Mouse (Mus musculus): ENCODE data around the gene Nid2. TPM values are rescaled to one million over a fixed set of nuclear protein-coding genes. Genes with fewer than 3 reads are reported as not detected.

The Nid2 gene
- polyA plus RNA-seq, 1 experiment from 2014 or later, result 61.8 TPM

GRCm38 (mm10) chr14:19750411-19751024 lies 547 bp upstream of the Nid2 start:
- H3K27me3 ChIP-seq (replicated peaks; ENCODE audit: low read depth, poor library complexity, severe bottlenecking), result peaks cover 20% of the 10 kb centered on the region
- H3K9me3 ChIP-seq, result no peaks in the 10 kb centered on the region
- H3K36me3 ChIP-seq (replicated peaks), result peaks cover 19% of the 10 kb centered on the region
- DNase-seq (ENCODE audit: low spot score), result peak; percentile 83
- WGBS, result under 1% methylated on average over 26 of the region's 26 CpGs
- peak overlapping the region; percentile 94 for H3K27ac ChIP-seq (replicated peaks)
- peaks cover 56% of the 10 kb centered on the region for H3K4me1 ChIP-seq
- peak overlapping the region; percentile 70 for H3K4me3 ChIP-seq

DNA sequence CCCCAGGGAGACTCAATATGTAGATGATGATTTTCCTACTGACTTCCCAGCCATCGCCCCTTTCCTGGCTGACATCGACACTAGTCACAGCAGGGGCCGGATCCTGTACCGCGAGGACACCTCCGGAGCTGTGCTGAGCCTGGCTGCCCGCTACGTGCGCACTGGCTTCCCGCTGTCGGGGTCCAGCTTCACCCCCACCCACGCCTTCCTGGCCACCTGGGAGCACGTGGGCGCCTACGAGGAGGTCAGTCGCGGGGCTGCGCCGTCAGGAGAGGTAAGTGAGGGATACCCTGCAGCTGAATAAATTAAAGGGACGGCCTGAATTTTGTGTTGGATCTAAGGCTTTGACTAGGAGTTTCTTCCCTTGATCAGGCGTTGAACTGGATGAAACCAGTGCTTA lies 1.2 kb downstream of the Nid2 start:
- Histone ChIP-seq H3K9me3 (no peaks in the 10 kb centered on the region), H3K4me3 (peak overlapping the region; percentile 70), H3K27ac (replicated peaks) (peak overlapping the region; percentile 94), H3K4me1 (peaks cover 54% of the 10 kb centered on the region), H3K27me3 (replicated peaks; ENCODE audit: low read depth, poor library complexity, severe bottlenecking) (peaks cover 20% of the 10 kb centered on the region), H3K36me3 (replicated peaks) (peaks cover 29% of the 10 kb centered on the region)
- DNase-seq (ENCODE audit: low spot score), result peak; percentile 62
- 2% methylated on average over 21 of the region's 21 CpGs for WGBS

DNA sequence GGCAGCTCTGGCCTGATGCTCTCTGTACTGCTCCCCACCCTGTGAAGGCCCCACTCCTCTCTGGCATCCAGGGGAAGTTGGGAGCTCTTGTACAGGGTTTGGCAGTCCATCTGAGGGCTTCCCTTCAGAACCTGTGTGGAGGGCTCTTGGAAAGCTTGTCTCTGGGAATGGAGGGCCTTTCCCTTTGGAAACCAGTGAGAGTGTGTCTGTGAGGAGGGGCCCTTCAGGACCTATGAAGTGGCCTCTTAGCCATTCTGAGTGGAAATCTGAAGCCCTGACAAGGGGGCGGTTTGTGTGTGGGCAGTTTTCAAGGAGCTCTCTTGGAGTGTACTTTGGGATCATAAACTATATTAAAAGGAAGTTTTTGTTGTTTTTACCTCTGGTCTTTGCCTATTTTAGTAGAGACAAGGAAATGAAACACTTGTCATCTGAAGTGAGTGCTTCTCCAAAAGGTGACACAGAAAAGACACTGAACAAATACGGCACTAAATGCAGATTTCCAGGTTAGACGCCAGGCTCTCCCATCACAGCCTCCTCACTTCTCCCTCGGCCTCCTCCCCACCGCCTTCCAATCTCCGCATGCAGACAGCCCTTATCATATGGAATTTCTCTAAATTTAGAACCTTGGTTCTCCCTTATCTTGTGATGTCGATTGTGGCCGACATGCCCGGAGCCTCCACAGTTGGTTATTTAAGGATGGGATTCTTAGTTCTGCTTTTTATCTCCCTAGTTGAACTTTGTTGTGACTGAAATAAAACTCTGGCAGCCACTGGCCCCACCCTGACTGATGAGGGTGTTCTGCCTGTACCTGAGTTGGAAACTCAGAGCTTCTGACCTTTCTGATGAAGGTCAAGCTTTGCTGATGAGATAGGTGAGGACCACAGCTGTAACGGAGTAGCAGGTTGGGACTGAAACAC lies 8.5 kb downstream of the Nid2 start:
- no peak overlapping the region for H3K27ac ChIP-seq (replicated peaks)
- peaks cover 42% of the 10 kb centered on the region for H3K4me1 ChIP-seq
- no peak overlapping the region for H3K4me3 ChIP-seq
- no peaks in the 10 kb centered on the region for H3K27me3 ChIP-seq (replicated peaks; ENCODE audit: low read depth, poor library complexity, severe bottlenecking)
- H3K9me3 ChIP-seq, result no peaks in the 10 kb centered on the region
- WGBS, result 85% methylated on average over 10 of the region's 10 CpGs
- DNase-seq (ENCODE audit: low spot score), result no peak
- peaks cover 27% of the 10 kb centered on the region for H3K36me3 ChIP-seq (replicated peaks)

GRCm38 (mm10) chr14:19760721-19761120 lies 9.7 kb downstream of the Nid2 start:
- H3K4me1 ChIP-seq, result peaks cover 47% of the 10 kb centered on the region
- no peak overlapping the region for H3K4me3 ChIP-seq
- peaks cover 25% of the 10 kb centered on the region for H3K36me3 ChIP-seq (replicated peaks)
- H3K27ac ChIP-seq (replicated peaks), result no peak overlapping the region
- no peaks in the 10 kb centered on the region for H3K27me3 ChIP-seq (replicated peaks; ENCODE audit: low read depth, poor library complexity, severe bottlenecking)
- DNase-seq (ENCODE audit: low spot score), result peak; percentile 44
- H3K9me3 ChIP-seq, result no peaks in the 10 kb centered on the region
- 14% methylated on average over 7 of the region's 7 CpGs for WGBS

DNA sequence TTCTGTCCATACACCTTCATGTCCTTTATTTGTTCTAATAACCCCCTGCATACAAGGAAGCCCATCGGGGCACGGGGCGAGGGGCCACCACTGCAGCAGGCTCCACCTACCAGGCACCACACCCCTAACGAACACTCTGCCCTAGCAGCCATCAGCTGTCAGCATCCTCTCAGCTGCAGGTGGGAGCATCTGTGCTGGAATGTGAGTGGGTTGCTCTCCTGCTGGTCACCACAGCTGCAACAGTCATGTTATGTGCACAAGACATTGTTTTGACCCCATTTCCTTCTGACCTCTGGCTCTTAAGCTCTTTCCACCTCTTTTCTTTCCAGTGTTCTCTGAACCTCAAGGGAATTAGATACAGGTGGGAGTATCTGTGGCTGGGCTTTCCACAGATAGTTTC lies 10.9 kb downstream of the Nid2 start:
- Histone ChIP-seq H3K27me3 (replicated peaks; ENCODE audit: low read depth, poor library complexity, severe bottlenecking) (no peaks in the 10 kb centered on the region), H3K36me3 (replicated peaks) (peaks cover 19% of the 10 kb centered on the region), H3K4me3 (no peak overlapping the region), H3K4me1 (peaks cover 60% of the 10 kb centered on the region), H3K27ac (replicated peaks) (no peak overlapping the region), H3K9me3 (no peaks in the 10 kb centered on the region)
- DNase-seq (ENCODE audit: low spot score), result no peak
- WGBS, result 50% methylated on average over 4 of the region's 4 CpGs

DNA sequence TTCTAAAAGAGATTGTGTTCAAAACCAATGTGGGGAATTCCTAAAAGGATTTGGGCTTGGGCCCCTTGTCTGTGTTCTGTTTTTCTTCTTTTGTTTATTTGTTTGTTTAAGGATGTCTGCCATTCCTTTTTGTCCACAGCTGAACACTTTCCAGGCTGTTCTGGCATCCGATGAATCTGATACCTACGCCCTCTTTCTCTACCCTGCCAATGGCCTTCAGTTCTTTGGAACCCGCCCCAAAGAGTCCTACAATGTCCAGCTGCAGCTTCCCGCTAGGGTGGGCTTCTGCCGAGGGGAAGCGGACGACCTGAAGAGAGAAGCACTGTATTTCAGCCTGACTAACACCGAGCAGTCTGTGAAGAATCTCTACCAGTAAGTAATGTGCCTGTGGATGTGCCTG lies 12.5 kb downstream of the Nid2 start:
- Histone ChIP-seq H3K27me3 (replicated peaks; ENCODE audit: low read depth, poor library complexity, severe bottlenecking) (no peaks in the 10 kb centered on the region), H3K4me1 (peaks cover 69% of the 10 kb centered on the region), H3K27ac (replicated peaks) (peak overlapping the region; percentile 40; the same call in 1 of the 2 replicates), H3K4me3 (no peak overlapping the region), H3K36me3 (replicated peaks) (peaks cover 20% of the 10 kb centered on the region), H3K9me3 (no peaks in the 10 kb centered on the region)
- DNase-seq (ENCODE audit: low spot score), result peak; percentile 37
- 41% methylated on average over 8 of the region's 8 CpGs for WGBS

GRCm38 (mm10) chr14:19764331-19764730 lies 13.3 kb downstream of the Nid2 start:
- DNase-seq (ENCODE audit: low spot score), result no peak
- 85% methylated on average over 8 of the region's 8 CpGs for WGBS
- no peak overlapping the region for H3K4me3 ChIP-seq
- H3K9me3 ChIP-seq, result no peaks in the 10 kb centered on the region
- H3K4me1 ChIP-seq, result peaks cover 73% of the 10 kb centered on the region
- peaks cover 26% of the 10 kb centered on the region for H3K36me3 ChIP-seq (replicated peaks)
- no peaks in the 10 kb centered on the region for H3K27me3 ChIP-seq (replicated peaks; ENCODE audit: low read depth, poor library complexity, severe bottlenecking)
- H3K27ac ChIP-seq (replicated peaks), result no peak overlapping the region

DNA sequence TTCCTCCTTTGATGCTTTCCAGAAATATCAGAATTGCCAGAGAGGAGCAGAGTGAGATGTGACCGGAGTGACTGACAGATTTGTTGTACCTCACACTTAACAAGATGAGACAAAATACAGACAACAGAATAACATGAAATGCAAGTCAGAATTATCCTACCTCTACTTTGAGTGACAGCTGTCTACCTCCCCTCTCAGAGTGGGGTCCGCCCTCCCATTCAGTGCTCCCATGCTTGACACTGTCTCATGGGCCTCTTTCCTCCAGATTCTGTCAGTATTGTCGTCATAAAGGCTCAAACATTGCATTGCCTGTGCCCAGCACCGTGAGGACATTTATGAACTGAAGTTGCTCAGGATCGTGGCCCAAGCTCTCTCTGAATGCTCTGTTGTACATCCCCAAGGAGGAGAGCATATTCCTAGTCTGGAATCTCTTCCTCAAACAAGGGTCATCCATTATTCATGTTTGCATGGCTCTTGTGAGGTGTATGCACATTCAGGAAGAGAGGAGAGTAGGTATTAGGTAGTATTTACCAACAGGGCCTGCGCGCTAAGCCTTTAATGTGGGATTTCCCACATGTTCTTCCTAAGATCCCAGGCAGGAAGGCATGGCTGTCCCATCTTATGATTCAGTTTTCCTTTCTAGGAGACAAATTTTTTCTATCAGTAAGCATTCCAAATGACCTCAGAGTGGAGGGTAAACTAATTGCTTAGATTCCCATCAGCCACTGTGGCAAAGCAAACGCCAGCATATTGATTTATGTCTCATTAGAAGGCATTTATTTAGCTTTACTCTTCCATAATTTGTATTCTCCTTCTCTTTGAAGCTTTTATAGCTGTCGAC lies 14.7 kb downstream of the Nid2 start:
- DNase-seq (ENCODE audit: low spot score), result no peak
- H3K9me3 ChIP-seq, result no peaks in the 10 kb centered on the region
- 71% methylated on average over 9 of the region's 9 CpGs for WGBS
- H3K4me1 ChIP-seq, result peaks cover 82% of the 10 kb centered on the region
- H3K27me3 ChIP-seq (replicated peaks; ENCODE audit: low read depth, poor library complexity, severe bottlenecking), result no peaks in the 10 kb centered on the region
- no peak overlapping the region for H3K27ac ChIP-seq (replicated peaks)
- H3K4me3 ChIP-seq, result no peak overlapping the region
- peaks cover 26% of the 10 kb centered on the region for H3K36me3 ChIP-seq (replicated peaks)

DNA sequence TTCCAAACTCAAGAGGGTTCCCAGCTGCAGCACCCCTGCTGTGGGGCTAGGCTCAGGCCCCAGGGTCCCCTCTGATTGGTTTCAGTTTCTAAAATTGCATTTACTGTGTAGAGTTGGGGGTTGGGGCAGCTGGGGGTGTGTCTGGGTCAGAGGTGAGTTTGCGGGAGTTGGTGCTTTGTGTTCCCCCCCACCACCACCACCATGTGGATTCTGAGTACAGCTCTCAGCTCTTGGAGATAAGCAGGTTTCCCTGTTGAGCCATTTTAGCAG lies 15.2 kb downstream of the Nid2 start:
- DNase-seq (ENCODE audit: low spot score), result no peak
- H3K27me3 ChIP-seq (replicated peaks; ENCODE audit: low read depth, poor library complexity, severe bottlenecking), result no peaks in the 10 kb centered on the region
- no peak overlapping the region for H3K27ac ChIP-seq (replicated peaks)
- H3K9me3 ChIP-seq, result no peaks in the 10 kb centered on the region
- peaks cover 82% of the 10 kb centered on the region for H3K4me1 ChIP-seq
- no peak overlapping the region for H3K4me3 ChIP-seq
- 8% methylated on average over 1 of the region's 1 CpGs for WGBS
- peaks cover 26% of the 10 kb centered on the region for H3K36me3 ChIP-seq (replicated peaks)

GRCm38 (mm10) chr14:19768648-19769047 lies 17.6 kb downstream of the Nid2 start:
- peak overlapping the region; percentile 54 for H3K27ac ChIP-seq (replicated peaks)

DNA sequence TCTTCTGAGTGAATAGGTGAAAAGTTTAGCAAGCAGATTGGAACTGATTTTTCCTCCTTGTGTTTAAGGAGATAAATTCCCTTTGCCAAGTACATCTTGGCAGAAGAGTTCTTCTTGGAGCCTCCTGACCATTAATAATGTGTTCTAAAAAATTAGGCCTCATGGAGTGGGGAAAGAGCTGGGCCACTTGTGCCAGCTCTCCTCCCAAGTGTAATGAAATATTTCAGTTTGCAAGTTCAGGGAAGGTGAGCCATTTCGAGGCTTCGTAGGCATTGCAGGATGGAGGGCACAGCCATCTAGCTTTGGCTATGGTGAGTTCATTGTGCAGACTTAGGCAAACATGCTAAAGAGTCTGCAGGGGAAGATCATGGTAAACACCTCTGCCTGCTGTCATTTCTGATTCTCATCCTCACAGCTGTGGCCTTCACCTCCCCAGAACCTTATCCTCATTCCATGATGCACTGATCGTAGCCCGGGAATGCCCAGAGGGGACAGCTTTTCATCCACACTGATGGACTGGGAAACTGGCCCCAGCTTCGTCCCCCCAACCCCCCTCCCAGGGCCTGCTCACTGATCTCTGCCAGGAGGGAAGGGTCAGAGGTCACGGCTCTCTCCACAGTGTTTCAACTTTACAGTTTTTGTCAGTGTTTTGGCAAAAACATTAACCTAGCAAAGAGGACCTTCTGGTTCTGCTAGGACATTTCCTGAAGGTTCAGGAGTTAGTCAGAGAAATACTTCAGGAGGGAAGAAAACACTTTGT lies 18.6 kb downstream of the Nid2 start:
- Histone ChIP-seq H3K27me3 (replicated peaks; ENCODE audit: low read depth, poor library complexity, severe bottlenecking) (no peaks in the 10 kb centered on the region), H3K4me3 (no peak overlapping the region), H3K4me1 (peaks cover 70% of the 10 kb centered on the region), H3K9me3 (no peaks in the 10 kb centered on the region), H3K27ac (replicated peaks) (peak overlapping the region; percentile 54), H3K36me3 (replicated peaks) (peaks cover 29% of the 10 kb centered on the region)
- WGBS, result 18% methylated on average over 6 of the region's 6 CpGs
- DNase-seq (ENCODE audit: low spot score), result peak; percentile 67

More at GRCm38 (mm10) chr14:19768648-19769047, 17.6 kb downstream of the Nid2 start:
- Histone ChIP-seq H3K4me3 (no peak overlapping the region), H3K27me3 (replicated peaks; ENCODE audit: low read depth, poor library complexity, severe bottlenecking) (no peaks in the 10 kb centered on the region), H3K36me3 (replicated peaks) (peaks cover 29% of the 10 kb centered on the region), H3K9me3 (no peaks in the 10 kb centered on the region), H3K4me1 (peaks cover 69% of the 10 kb centered on the region)
- 94% methylated on average over 6 of the region's 6 CpGs for WGBS
- no peak for DNase-seq (ENCODE audit: low spot score)

DNA sequence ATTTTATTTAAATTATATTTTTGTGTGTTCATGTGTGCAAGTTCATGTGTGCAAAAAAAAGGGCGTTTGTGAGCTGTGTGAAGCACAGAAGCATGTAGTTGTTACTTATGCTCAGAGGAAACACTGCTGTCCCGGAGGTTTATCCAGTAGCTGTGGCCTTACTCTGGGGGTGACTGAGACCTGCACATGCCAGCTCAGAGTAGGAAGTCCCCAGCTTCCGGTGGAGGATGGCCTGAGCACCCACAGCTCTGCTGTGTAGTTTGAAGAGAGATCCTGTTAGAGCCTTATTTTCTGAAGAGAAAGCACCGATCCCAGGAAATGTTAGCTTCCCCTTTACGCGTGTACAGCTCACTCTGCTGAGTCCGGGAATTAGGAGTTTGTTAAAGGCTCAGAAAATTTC lies 20.1 kb downstream of the Nid2 start:
- peak overlapping the region; percentile 35; the same call in 1 of the 2 replicates for H3K27ac ChIP-seq (replicated peaks)
- no peak overlapping the region for H3K4me3 ChIP-seq
- no peak for DNase-seq (ENCODE audit: low spot score)
- 73% methylated on average over 7 of the region's 7 CpGs for WGBS
- H3K9me3 ChIP-seq, result no peaks in the 10 kb centered on the region
- H3K36me3 ChIP-seq (replicated peaks), result peaks cover 27% of the 10 kb centered on the region
- H3K4me1 ChIP-seq, result peaks cover 62% of the 10 kb centered on the region
- no peaks in the 10 kb centered on the region for H3K27me3 ChIP-seq (replicated peaks; ENCODE audit: low read depth, poor library complexity, severe bottlenecking)
